9 mouse cellular contexts compared by ENCODE assay signal in the genomic region with DNA sequence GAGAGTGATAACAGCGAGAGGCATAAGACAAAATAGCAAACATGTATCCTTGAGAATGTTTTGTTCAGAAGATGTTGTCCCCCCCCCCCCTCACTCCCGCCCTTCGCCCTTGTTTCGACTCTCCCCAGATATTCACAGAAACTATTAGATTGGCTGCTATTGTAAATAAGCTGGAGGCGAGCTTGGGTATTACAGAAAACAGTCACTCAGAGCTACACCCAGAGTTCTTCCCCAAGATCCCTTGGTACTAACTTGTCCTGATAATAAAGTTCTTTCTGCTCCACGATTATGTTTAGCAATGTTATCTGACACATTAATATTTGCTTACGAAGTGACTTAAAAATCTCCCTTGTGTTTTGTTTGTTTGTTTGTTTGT. TPM values are rescaled to one million over a fixed set of nuclear protein-coding genes. Genes with fewer than 3 reads are reported as not detected.
DNase-seq lines count a peak whose midpoint lies in the region; ATAC-seq and TF ChIP-seq lines count a peak whose summit lies in the region.
"Had no signal": no experiment of that assay in that cellular context is flagged by ENCODE, and none has a peak within 500 bp of the region (broad histone marks: within the 10 kb centered on the region; RNA-seq: fewer than 3 reads in every experiment).

No protein-coding gene starts in this region.

- no peaks in the 10 kb centered on the region for H3K9me3 ChIP-seq in kidney, embryonic 16.5 days (ENCODE audit: low read length)
- H3K9me3 ChIP-seq in embryonic facial prominence, embryonic 15.5 days (replicated peaks): no peaks in the 10 kb centered on the region
- no peaks in the 10 kb centered on the region for H3K9me3 ChIP-seq in limb, embryonic 10.5 days (replicated peaks)

- no peaks in the 10 kb centered on the region for H3K36me3 ChIP-seq in kidney, embryonic 16.5 days (ENCODE audit: insufficient read depth, low read length)
- no peaks in the 10 kb centered on the region for H3K36me3 ChIP-seq in embryonic facial prominence, embryonic 15.5 days
- H3K36me3 ChIP-seq in limb, embryonic 10.5 days: no peaks in the 10 kb centered on the region
- no peaks in the 10 kb centered on the region for H3K36me3 ChIP-seq in myocyte (ENCODE audit: control insufficient read depth, insufficient read depth)

- H3K4me1 ChIP-seq in kidney, embryonic 16.5 days (ENCODE audit: insufficient read depth, low read length): no peaks in the 10 kb centered on the region
- H3K4me1 ChIP-seq in embryonic facial prominence, embryonic 15.5 days: peaks cover 13% of the 10 kb centered on the region; the same call in 1 of the 2 replicates
- H3K4me1 ChIP-seq in limb, embryonic 10.5 days: peaks cover 17% of the 10 kb centered on the region

- H3K79me2 ChIP-seq in myocyte (ENCODE audit: control insufficient read depth, insufficient read depth): no peaks in the 10 kb centered on the region

- peak overlapping the region; percentile 50 for H3K4me3 ChIP-seq in kidney, embryonic 16.5 days (ENCODE audit: low read length)
- H3K4me3 ChIP-seq in embryonic facial prominence, embryonic 15.5 days (replicated peaks): peak overlapping the region; percentile 47
- peak overlapping the region; percentile 60 for H3K4me3 ChIP-seq in limb, embryonic 10.5 days
- H3K4me3 ChIP-seq in myocyte: peak overlapping the region; percentile 32

- WGBS in kidney, embryonic 16.5 days: 11% methylated on average over 7 of the region's 7 CpGs
- WGBS in embryonic facial prominence, embryonic 15.5 days: 12% methylated on average over 7 of the region's 7 CpGs
- 14% methylated on average over 7 of the region's 7 CpGs for WGBS in limb, embryonic 10.5 days

- ATAC-seq in kidney, embryonic 16.5 days (ENCODE audit: low FRiP score, low TSS enrichment): no peak
- ATAC-seq in embryonic facial prominence, embryonic 15.5 days (ENCODE audit: insufficient number of reproducible peaks, low FRiP score, low TSS enrichment, low read depth): no peak

- H3ac ChIP-seq in myocyte (ENCODE audit: control insufficient read depth, insufficient read length): no peak overlapping the region

- H3K27me3 ChIP-seq in kidney, embryonic 16.5 days (ENCODE audit: insufficient read depth, low read length): no peaks in the 10 kb centered on the region
- H3K27me3 ChIP-seq in embryonic facial prominence, embryonic 15.5 days: no peaks in the 10 kb centered on the region; the same call in 1 of the 2 replicates
- no peaks in the 10 kb centered on the region for H3K27me3 ChIP-seq in limb, embryonic 10.5 days (ENCODE audit: low read depth, poor library complexity, severe bottlenecking)
- no peaks in the 10 kb centered on the region for H3K27me3 ChIP-seq in myocyte (ENCODE audit: control insufficient read depth, insufficient read depth, insufficient read length)

- peak overlapping the region; percentile 60 for H3K9ac ChIP-seq in kidney, embryonic 16.5 days (replicated peaks; ENCODE audit: low read length)
- 0 out of 2 replicates have a peak overlapping the region, but pooled peaks have one; percentile 23 for H3K9ac ChIP-seq in embryonic facial prominence, embryonic 15.5 days

- H3K27ac ChIP-seq in kidney, embryonic 16.5 days (ENCODE audit: low read length): peak overlapping the region; percentile 86
- peak overlapping the region; percentile 81 for H3K27ac ChIP-seq in embryonic facial prominence, embryonic 15.5 days (replicated peaks)
- peak overlapping the region; percentile 84 for H3K27ac ChIP-seq in limb, embryonic 10.5 days

- TF ChIP-seq POLR2A in myocyte (IDR thresholded peaks at IDR 0.05; ENCODE audit: insufficient read length, low read depth): no peak

- DNase-seq in kidney, adult 9 months: no peak
- DNase-seq in limb, embryonic 10.5 days (ENCODE audit: low spot score): no peak
- no peak for DNase-seq in testis, postnatal 14 days (ENCODE audit: low spot score)
- no peak for DNase-seq in adrenal gland, postnatal 10 days
- DNase-seq in ovary, postnatal 36 days (ENCODE audit: low spot score): no peak

- H3K4me2 ChIP-seq in kidney, embryonic 16.5 days (replicated peaks; ENCODE audit: low read depth, low read length): peak overlapping the region; percentile 74
- peak overlapping the region; percentile 73 for H3K4me2 ChIP-seq in embryonic facial prominence, embryonic 15.5 days (replicated peaks)
- peak overlapping the region; percentile 88 for H3K4me2 ChIP-seq in myocyte (ENCODE audit: low read depth)

TF ChIP-seq in myocyte, 11 proteins besides CTCF, POLR2A, EP300 and RAD21:
- TF ChIP-seq REST (IDR thresholded peaks at IDR 0.05; ENCODE audit: insufficient read depth, insufficient read length) (no peak), MAX (IDR thresholded peaks at IDR 0.05; ENCODE audit: low read depth) (no peak), MYOG (IDR thresholded peaks at IDR 0.05; ENCODE audit: control insufficient read depth in 1 of 3, insufficient read depth in 1 of 3, insufficient read length in 2 of 3, low read depth in 2 of 3) (no peak), POLR2AphosphoS2 (IDR thresholded peaks at IDR 0.05; ENCODE audit: insufficient read length, low read depth) (no peak), USF1 (IDR thresholded peaks at IDR 0.05; ENCODE audit: low read depth) (no peak), E2F4 (IDR thresholded peaks at IDR 0.05; ENCODE audit: insufficient read depth) (no peak), TCF3 (IDR thresholded peaks at IDR 0.05; ENCODE audit: insufficient read length, low read depth) (no peak), TCF12 (IDR thresholded peaks at IDR 0.05; ENCODE audit: insufficient read depth, poor library complexity, severe bottlenecking) (no peak), CEBPB (IDR thresholded peaks at IDR 0.05; ENCODE audit: insufficient read depth, poor library complexity, severe bottlenecking) (no peak)

RNA-seq across cellular contexts. Expression of a gene that starts 0.6 kb away (rescaled TPM):
- polyA plus RNA-seq in kidney, embryonic 16.5 days (2015; fragmentation: Nextera tagmentation; extraction: Ambion mirVana): 4.1 TPM in 2 replicates
- polyA plus RNA-seq in embryonic facial prominence, embryonic 15.5 days (2015; fragmentation: Nextera tagmentation; extraction: Ambion mirVana): 4.4 and 4.8 TPM in 2 replicates
- 2.1 and 3.2 TPM in 2 replicates for polyA plus RNA-seq in limb, embryonic 10.5 days (2016; fragmentation: Nextera tagmentation; extraction: Ambion mirVana)
- 0.36 TPM for polyA plus RNA-seq in myocyte (2012; fragmentation: generic; extraction: Trizol)
- 10 to 100 TPM; 15.3 to 22.4 TPM for total RNA-seq in adrenal gland, postnatal 10 days (2021)

RNA-seq across cellular contexts. Expression of a gene that starts 7.1 kb away (rescaled TPM):
- not detected in 2 replicates for polyA plus RNA-seq in kidney, embryonic 16.5 days (2015; fragmentation: Nextera tagmentation; extraction: Ambion mirVana)
- not detected in 2 replicates for polyA plus RNA-seq in embryonic facial prominence, embryonic 15.5 days (2015; fragmentation: Nextera tagmentation; extraction: Ambion mirVana)
- polyA plus RNA-seq in limb, embryonic 10.5 days (2016; fragmentation: Nextera tagmentation; extraction: Ambion mirVana): not detected in 2 replicates
- polyA plus RNA-seq in myocyte (2012; fragmentation: generic; extraction: Trizol): not detected
- total RNA-seq in adrenal gland, postnatal 10 days (2021): not detected
- polyA plus RNA-seq: large intestine, adult 2 months had no signal
